Mouse (Mus musculus): ENCODE data around the gene Mt4. TPM values are rescaled to one million over a fixed set of nuclear protein-coding genes. Genes with fewer than 3 reads are reported as not detected.
A peak's percentile ranks its signal among the peaks of the same experiment; 100 is the strongest.

The Mt4 gene
- polyA plus RNA-seq (2014; fragmentation: Nextera tagmentation; extraction: Ambion mirVana), result not detected in 2 replicates

DNA sequence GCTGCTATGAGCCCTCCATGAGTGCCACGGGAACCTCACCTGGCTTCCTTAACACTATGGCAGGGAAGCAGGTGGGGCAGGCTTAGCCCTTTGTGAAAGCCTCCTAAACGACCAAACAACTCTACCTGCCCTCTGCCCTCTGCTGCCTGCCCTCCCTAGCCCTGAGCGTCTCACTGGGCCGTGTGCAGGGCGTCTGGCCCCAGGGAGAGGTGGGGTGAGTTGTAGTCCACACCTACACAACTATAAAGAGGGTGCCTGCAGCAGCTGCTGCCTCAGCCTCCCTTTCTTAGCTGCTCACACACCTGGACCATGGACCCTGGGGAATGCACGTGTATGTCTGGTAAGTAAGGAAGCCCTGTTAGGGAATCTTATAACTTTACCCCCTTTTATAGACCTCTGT lies at the start of gene Mt4:
Gene Mt4 (plus strand): TSS at position 265 of the 400 bp plus-strand sequence.
- no peak for ATAC-seq (replicated peaks; ENCODE audit: insufficient number of reproducible peaks, low FRiP score, low TSS enrichment)
- no peaks in the 10 kb centered on the region for H3K27me3 ChIP-seq (ENCODE audit: control insufficient read depth, insufficient read depth, low read length)
- no peak within 1 kb of the TSS for H3K9ac ChIP-seq (ENCODE audit: low read depth, low read length)
- no peaks in the 10 kb centered on the region for H3K9me3 ChIP-seq (replicated peaks; ENCODE audit: control insufficient read depth, low read length)
- H3K36me3 ChIP-seq (ENCODE audit: control insufficient read depth, insufficient read depth, low read length), result no peaks in the 10 kb centered on the region
- H3K4me3 ChIP-seq (ENCODE audit: low read depth, low read length), result no peak within 1 kb of the TSS
- no peaks in the 10 kb centered on the region for H3K4me1 ChIP-seq (ENCODE audit: control insufficient read depth, insufficient read depth, low read length)
- WGBS (ENCODE audit: insufficient replicate concordance), result 47% methylated on average over 6 of the region's 6 CpGs
- H3K27ac ChIP-seq (ENCODE audit: low read depth, low read length), result no peak within 1 kb of the TSS
- no peak within 1 kb of the TSS for H3K4me2 ChIP-seq

DNA sequence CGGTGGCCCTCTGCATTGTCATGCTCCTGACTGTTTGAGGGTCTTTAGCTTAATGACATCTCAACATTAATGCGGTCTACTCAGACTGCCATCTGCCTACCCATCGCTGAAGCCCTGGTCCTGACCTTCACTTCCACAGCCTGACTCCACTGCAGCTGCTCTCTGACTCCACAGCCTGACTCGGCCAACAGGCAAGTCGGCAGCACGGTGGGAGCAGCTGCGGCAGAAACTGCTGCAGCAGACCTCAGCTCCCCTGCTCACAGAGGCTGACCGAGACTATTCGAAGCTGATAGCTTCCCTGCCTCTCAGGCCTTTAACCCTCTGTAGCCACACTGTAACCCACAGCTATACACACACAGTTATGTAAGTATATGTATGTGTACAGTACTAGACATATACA lies 49.0 kb upstream of the Mt4 start:
- Histone ChIP-seq H3K9ac (ENCODE audit: low read depth, low read length) (no peak overlapping the region), H3K9me3 (replicated peaks; ENCODE audit: control insufficient read depth, low read length) (no peaks in the 10 kb centered on the region), H3K36me3 (ENCODE audit: control insufficient read depth, insufficient read depth, low read length) (no peaks in the 10 kb centered on the region), H3K4me3 (ENCODE audit: low read depth, low read length) (no peak overlapping the region), H3K4me2 (no peak overlapping the region), H3K4me1 (ENCODE audit: control insufficient read depth, insufficient read depth, low read length) (no peaks in the 10 kb centered on the region), H3K27ac (ENCODE audit: low read depth, low read length) (no peak overlapping the region), H3K27me3 (ENCODE audit: control insufficient read depth, insufficient read depth, low read length) (no peaks in the 10 kb centered on the region)
- 75% methylated on average over 9 of the region's 9 CpGs for WGBS (ENCODE audit: insufficient replicate concordance)
- ATAC-seq (replicated peaks; ENCODE audit: insufficient number of reproducible peaks, low FRiP score, low TSS enrichment), result no peak

DNA sequence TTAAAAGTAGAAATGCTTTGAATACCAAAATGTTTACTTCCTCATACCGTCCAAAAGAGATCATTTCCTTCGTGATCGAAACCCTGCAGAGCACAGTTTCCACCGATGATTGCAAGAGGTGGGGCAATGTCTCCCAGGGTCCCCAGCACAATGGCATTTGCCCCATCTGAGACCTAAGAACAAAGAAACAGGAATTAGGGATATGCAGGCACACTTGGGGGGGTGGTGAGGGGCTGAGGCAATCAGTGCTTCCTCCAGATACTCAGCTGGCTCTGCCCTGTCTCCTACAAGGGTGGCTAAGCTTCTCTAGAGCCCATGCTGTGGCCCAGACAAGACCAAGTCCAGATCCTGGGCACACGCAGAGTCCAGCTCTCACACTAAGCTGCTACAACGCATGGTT lies 47.3 kb upstream of the Mt4 start:
- Histone ChIP-seq H3K27ac (ENCODE audit: low read depth, low read length) (no peak overlapping the region), H3K36me3 (ENCODE audit: control insufficient read depth, insufficient read depth, low read length) (no peaks in the 10 kb centered on the region), H3K4me1 (ENCODE audit: control insufficient read depth, insufficient read depth, low read length) (no peaks in the 10 kb centered on the region), H3K9ac (ENCODE audit: low read depth, low read length) (no peak overlapping the region), H3K4me3 (ENCODE audit: low read depth, low read length) (no peak overlapping the region), H3K4me2 (no peak overlapping the region), H3K27me3 (ENCODE audit: control insufficient read depth, insufficient read depth, low read length) (no peaks in the 10 kb centered on the region), H3K9me3 (replicated peaks; ENCODE audit: control insufficient read depth, low read length) (no peaks in the 10 kb centered on the region)
- 65% methylated on average over 6 of the region's 6 CpGs for WGBS (ENCODE audit: insufficient replicate concordance)
- ATAC-seq (replicated peaks; ENCODE audit: insufficient number of reproducible peaks, low FRiP score, low TSS enrichment), result no peak

DNA sequence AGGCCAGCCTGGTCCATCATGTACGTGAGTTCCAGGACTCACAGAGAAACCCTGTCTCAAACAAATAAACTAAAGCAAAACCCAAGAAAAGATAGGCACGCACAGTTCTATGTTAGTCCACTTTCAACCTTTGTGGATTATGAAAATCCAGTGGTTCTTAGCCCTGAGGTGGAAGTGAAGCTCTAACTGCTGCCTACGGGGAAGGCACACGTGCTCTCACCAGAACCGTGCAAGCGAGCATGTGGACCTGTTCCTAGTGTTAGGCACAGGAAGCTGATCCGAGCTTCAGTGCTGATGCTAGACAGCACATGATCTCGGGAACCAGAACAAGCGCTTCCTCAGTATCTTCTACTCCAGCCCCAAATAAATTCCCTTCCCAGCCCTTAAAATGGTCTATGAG lies 44.1 kb upstream of the Mt4 start:
- Histone ChIP-seq H3K4me1 (ENCODE audit: control insufficient read depth, insufficient read depth, low read length) (no peaks in the 10 kb centered on the region), H3K36me3 (ENCODE audit: control insufficient read depth, insufficient read depth, low read length) (no peaks in the 10 kb centered on the region), H3K9me3 (replicated peaks; ENCODE audit: control insufficient read depth, low read length) (no peaks in the 10 kb centered on the region), H3K9ac (ENCODE audit: low read depth, low read length) (no peak overlapping the region), H3K27ac (ENCODE audit: low read depth, low read length) (no peak overlapping the region), H3K27me3 (ENCODE audit: control insufficient read depth, insufficient read depth, low read length) (no peaks in the 10 kb centered on the region), H3K4me2 (no peak overlapping the region), H3K4me3 (ENCODE audit: low read depth, low read length) (no peak overlapping the region)
- WGBS (ENCODE audit: insufficient replicate concordance), result 78% methylated on average over 9 of the region's 9 CpGs
- no peak for ATAC-seq (replicated peaks; ENCODE audit: insufficient number of reproducible peaks, low FRiP score, low TSS enrichment)

DNA sequence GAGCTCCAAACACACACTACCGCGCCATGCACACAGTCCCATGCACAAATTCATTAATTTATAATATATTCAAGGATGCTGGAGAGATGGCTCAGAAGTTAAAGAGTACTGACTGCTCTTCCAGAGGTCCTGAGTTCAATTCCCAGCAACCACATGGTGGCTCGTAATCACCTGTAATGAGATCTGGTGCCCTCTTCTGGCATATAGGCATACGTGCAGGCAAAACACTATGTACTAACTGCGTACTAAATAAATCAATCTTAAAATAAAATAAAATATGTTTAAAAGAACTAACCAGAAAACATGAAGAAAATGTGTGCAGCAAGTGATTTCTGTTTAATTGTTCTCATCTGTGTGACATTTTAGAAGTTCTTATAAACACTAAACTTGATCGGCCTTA lies 42.7 kb upstream of the Mt4 start:
- H3K4me1 ChIP-seq (ENCODE audit: control insufficient read depth, insufficient read depth, low read length), result 0 out of 2 replicates have a peak, but pooled peaks cover 4% of the 10 kb centered on the region
- no peaks in the 10 kb centered on the region for H3K36me3 ChIP-seq (ENCODE audit: control insufficient read depth, insufficient read depth, low read length)
- H3K4me2 ChIP-seq, result no peak overlapping the region
- no peak for ATAC-seq (replicated peaks; ENCODE audit: insufficient number of reproducible peaks, low FRiP score, low TSS enrichment)
- H3K27me3 ChIP-seq (ENCODE audit: control insufficient read depth, insufficient read depth, low read length), result no peaks in the 10 kb centered on the region
- no peak overlapping the region for H3K4me3 ChIP-seq (ENCODE audit: low read depth, low read length)
- WGBS (ENCODE audit: insufficient replicate concordance), result 76% methylated on average over 6 of the region's 6 CpGs
- no peak overlapping the region for H3K27ac ChIP-seq (ENCODE audit: low read depth, low read length)
- no peaks in the 10 kb centered on the region for H3K9me3 ChIP-seq (replicated peaks; ENCODE audit: control insufficient read depth, low read length)
- H3K9ac ChIP-seq (ENCODE audit: low read depth, low read length), result no peak overlapping the region

DNA sequence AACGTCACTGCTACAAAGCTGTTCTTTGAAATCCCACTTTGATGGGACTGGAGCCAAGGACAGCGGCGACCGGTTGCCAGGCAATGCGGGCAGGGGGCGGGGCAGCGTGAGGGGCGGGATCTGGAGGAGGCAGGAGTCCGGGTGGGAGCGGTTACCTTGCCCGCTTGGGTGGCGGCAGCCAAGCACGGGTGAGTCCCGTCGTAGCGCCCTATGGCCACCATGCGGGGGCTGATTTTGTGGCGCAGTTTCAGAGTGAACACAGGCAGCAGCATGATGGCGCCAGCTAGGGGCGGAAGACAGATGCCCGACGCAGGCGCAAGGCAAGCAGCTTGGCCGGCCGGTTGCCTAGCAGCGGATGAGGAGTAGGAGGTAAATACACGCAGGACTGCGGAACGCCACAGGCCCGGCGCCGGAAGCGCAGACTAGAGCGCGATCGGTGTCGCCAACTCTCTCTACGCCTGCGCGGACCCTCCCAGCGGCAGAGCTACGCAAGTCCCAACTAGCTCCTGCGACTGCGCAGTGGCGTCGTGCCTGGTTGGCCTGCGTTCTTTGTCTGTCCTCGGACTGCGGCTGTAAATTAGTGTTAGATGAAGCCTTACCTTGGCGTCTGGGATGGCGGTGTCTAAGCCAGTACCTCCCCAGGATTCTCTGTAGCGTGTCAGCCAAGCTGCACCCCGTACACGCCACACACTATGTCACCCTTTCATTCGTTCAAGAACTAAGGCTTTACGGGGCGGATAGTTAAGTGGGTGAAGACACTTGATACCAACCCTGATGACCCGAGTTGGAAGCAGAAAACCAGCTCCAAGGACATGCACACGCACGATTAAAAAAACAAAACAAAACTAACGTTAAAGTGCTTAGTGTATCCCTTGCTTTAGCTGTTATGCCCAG lies 38.7 kb upstream of the Mt4 start, which contains the start of gene Bbs2:
Gene Bbs2 (minus strand): TSS at position 848 of the 894 bp plus-strand sequence.
- Histone ChIP-seq H3K4me3 (ENCODE audit: low read depth, low read length) (peak within 1 kb of the TSS; percentile 61), H3K9ac (ENCODE audit: low read depth, low read length) (peak within 1 kb of the TSS; percentile 82), H3K36me3 (ENCODE audit: control insufficient read depth, insufficient read depth, low read length) (no peaks in the 10 kb centered on the region), H3K27me3 (ENCODE audit: control insufficient read depth, insufficient read depth, low read length) (no peaks in the 10 kb centered on the region), H3K27ac (ENCODE audit: low read depth, low read length) (peak within 1 kb of the TSS; percentile 90), H3K4me2 (peak within 1 kb of the TSS; percentile 74), H3K9me3 (replicated peaks; ENCODE audit: control insufficient read depth, low read length) (no peaks in the 10 kb centered on the region), H3K4me1 (ENCODE audit: control insufficient read depth, insufficient read depth, low read length) (0 out of 2 replicates have a peak, but pooled peaks cover 4% of the 10 kb centered on the region)
- WGBS (ENCODE audit: insufficient replicate concordance), result 1% methylated on average over 61 of the region's 61 CpGs
- peak; percentile 98 for ATAC-seq (replicated peaks; ENCODE audit: insufficient number of reproducible peaks, low FRiP score, low TSS enrichment)

DNA sequence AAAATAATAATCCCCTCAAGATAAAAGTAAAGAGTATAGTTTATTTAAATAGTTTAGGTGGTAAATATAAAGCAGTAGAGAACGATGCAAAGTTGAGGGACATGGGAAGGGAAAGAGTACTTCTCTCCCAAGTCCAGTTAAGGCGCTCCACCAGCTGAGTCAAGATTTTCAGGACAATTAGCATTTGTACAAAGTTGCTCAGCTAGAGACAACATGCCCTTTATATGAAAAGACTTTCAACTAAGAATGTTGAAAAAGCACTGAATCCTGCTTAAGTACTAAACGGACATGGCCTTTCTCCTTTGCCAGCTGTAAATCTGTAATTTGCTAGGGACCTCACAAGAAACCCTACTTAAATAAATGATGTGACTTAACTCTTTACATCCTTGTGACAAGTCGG lies 38.0 kb upstream of the Mt4 start:
- Histone ChIP-seq H3K36me3 (ENCODE audit: control insufficient read depth, insufficient read depth, low read length) (no peaks in the 10 kb centered on the region), H3K27ac (ENCODE audit: low read depth, low read length) (peak overlapping the region; percentile 90), H3K9ac (ENCODE audit: low read depth, low read length) (peak overlapping the region; percentile 82; the same call in 1 of the 2 replicates), H3K27me3 (ENCODE audit: control insufficient read depth, insufficient read depth, low read length) (no peaks in the 10 kb centered on the region), H3K4me3 (ENCODE audit: low read depth, low read length) (peak overlapping the region; percentile 61), H3K4me2 (peak overlapping the region; percentile 74), H3K4me1 (ENCODE audit: control insufficient read depth, insufficient read depth, low read length) (0 out of 2 replicates have a peak, but pooled peaks cover 4% of the 10 kb centered on the region), H3K9me3 (replicated peaks; ENCODE audit: control insufficient read depth, low read length) (no peaks in the 10 kb centered on the region)
- WGBS (ENCODE audit: insufficient replicate concordance), result 60% methylated on average over 4 of the region's 4 CpGs
- ATAC-seq (replicated peaks; ENCODE audit: insufficient number of reproducible peaks, low FRiP score, low TSS enrichment), result no peak

DNA sequence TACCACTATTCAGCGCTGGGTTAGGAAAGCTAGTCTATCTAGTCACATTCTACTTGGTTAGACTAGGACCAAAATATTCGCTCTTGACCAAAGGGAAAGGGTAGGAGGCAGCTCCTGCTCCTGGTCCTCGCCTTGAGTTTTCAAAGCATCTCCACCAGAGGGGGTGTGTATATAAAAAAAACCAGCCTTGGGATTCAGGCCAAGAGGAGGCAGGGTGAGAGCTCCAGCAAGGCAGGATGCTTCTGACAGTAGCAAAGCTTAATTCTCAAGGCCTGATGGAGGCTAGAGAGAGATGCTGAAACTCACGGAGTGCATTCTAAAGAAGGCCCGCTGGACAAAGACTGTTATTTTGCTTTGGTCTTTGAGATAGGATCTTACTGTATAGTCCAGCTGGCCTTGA lies 32.9 kb upstream of the Mt4 start:
- Histone ChIP-seq H3K9me3 (replicated peaks; ENCODE audit: control insufficient read depth, low read length) (no peaks in the 10 kb centered on the region), H3K4me3 (ENCODE audit: low read depth, low read length) (no peak overlapping the region), H3K4me1 (ENCODE audit: control insufficient read depth, insufficient read depth, low read length) (no peaks in the 10 kb centered on the region), H3K9ac (ENCODE audit: low read depth, low read length) (no peak overlapping the region), H3K27ac (ENCODE audit: low read depth, low read length) (no peak overlapping the region), H3K36me3 (ENCODE audit: control insufficient read depth, insufficient read depth, low read length) (no peaks in the 10 kb centered on the region), H3K27me3 (ENCODE audit: control insufficient read depth, insufficient read depth, low read length) (no peaks in the 10 kb centered on the region), H3K4me2 (no peak overlapping the region)
- no peak for ATAC-seq (replicated peaks; ENCODE audit: insufficient number of reproducible peaks, low FRiP score, low TSS enrichment)
- WGBS (ENCODE audit: insufficient replicate concordance), result 44% methylated on average over 5 of the region's 5 CpGs

Measured in heart, embryonic 11.5 days (tissue).